ENCODE assay signal across 7 mouse cellular contexts in the genomic region with DNA sequence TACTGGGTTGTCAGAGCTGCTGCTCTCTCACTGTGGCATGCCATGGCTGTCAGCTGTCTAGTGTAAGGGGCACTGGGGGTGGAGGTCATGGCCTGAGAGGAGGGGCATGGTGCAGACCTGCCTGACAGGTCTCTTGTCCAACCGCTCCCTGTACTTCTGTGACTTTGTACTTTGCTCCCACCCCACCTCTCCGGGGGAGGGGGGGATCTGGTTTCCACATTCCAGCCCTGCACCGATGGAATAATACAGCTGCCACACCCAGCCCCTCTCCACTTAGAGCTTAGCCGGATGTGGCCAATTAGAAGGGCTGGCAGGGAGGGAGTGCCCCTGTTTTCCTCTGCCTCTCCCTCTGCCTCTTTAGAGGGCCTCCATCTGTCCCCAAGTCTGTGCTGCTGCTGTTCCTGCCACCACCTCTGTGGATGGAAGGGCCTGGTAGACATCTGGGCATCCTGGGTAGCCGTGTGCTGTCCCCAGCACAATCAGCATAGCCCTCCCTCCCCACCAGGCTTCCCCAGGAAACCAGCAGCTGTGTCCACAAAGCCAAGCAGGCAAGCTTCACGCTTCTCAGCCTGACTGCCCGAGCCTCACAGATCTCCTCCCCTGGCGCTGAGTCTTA. TPM values are rescaled to one million over a fixed set of nuclear protein-coding genes. Genes with fewer than 3 reads are reported as not detected.
A peak's percentile ranks its signal among the peaks of the same experiment; 100 is the strongest.
DNase-seq lines count a peak whose midpoint lies in the region; ATAC-seq and TF ChIP-seq lines count a peak whose summit lies in the region.

No protein-coding gene starts in this region.

- no peak for TF ChIP-seq CTCF in C2C12 (IDR thresholded peaks at IDR 0.05; ENCODE audit: control insufficient read depth, insufficient read depth, insufficient read length)
- TF ChIP-seq CTCF in hindbrain, postnatal 0 days (IDR thresholded peaks at IDR 0.05; ENCODE audit: low read depth), result no peak
- TF ChIP-seq CTCF in stomach, postnatal 0 days (IDR thresholded peaks at IDR 0.05; ENCODE audit: low read depth), result no peak

- H3K4me2 ChIP-seq in hindbrain, postnatal 0 days (ENCODE audit: low read depth, low read length), result no peak overlapping the region
- H3K4me2 ChIP-seq in liver, embryonic 12.5 days, result no peak overlapping the region
- H3K4me2 ChIP-seq in stomach, postnatal 0 days (replicated peaks; ENCODE audit: low read depth), result no peak overlapping the region

- WGBS in hindbrain, postnatal 0 days, result 51% methylated on average over 8 of the region's 8 CpGs
- WGBS in liver, embryonic 12.5 days (ENCODE audit: insufficient replicate concordance), result 56% methylated on average over 8 of the region's 8 CpGs
- 32% methylated on average over 8 of the region's 8 CpGs for WGBS in stomach, postnatal 0 days

- H3K9me3 ChIP-seq in hindbrain, postnatal 0 days (ENCODE audit: low read length), result no peaks in the 10 kb centered on the region
- no peaks in the 10 kb centered on the region for H3K9me3 ChIP-seq in liver, embryonic 12.5 days (replicated peaks)
- H3K9me3 ChIP-seq in stomach, postnatal 0 days (ENCODE audit: control insufficient read depth, low read length), result no peaks in the 10 kb centered on the region

- peaks cover 73% of the 10 kb centered on the region for H3K36me3 ChIP-seq in C2C12 (ENCODE audit: control insufficient read depth, insufficient read depth)
- peaks cover 63% of the 10 kb centered on the region for H3K36me3 ChIP-seq in hindbrain, postnatal 0 days (ENCODE audit: insufficient read depth, low read length)
- peaks cover 87% of the 10 kb centered on the region for H3K36me3 ChIP-seq in liver, embryonic 12.5 days
- peaks cover 30% of the 10 kb centered on the region for H3K36me3 ChIP-seq in stomach, postnatal 0 days (ENCODE audit: control insufficient read depth, insufficient read depth, low read length)

- H3K4me3 ChIP-seq in C2C12 (ENCODE audit: insufficient read depth, poor library complexity, severe bottlenecking), result no peak overlapping the region
- no peak overlapping the region for H3K4me3 ChIP-seq in hindbrain, postnatal 0 days (ENCODE audit: low read length)
- no peak overlapping the region for H3K4me3 ChIP-seq in liver, embryonic 12.5 days
- H3K4me3 ChIP-seq in stomach, postnatal 0 days (ENCODE audit: low read depth, low read length), result no peak overlapping the region

- peak; percentile 83 for DNase-seq in MN1 (ENCODE audit: low spot score)
- no peak for DNase-seq in hindbrain, postnatal 0 days (ENCODE audit: low spot score)
- peak; percentile 93 for DNase-seq in stomach, postnatal 0 days (ENCODE audit: low spot score)
- DNase-seq in ovary, postnatal 14 days (ENCODE audit: low spot score), result no peak

- peak; percentile 45 for TF ChIP-seq EP300 in stomach, postnatal 0 days (optimal IDR thresholded peaks at IDR 0.05)

- H3K79me3 ChIP-seq in C2C12 (ENCODE audit: low read depth), result no peaks in the 10 kb centered on the region

- peaks cover 5% of the 10 kb centered on the region; the same call in 1 of the 2 replicates for H3K4me1 ChIP-seq in hindbrain, postnatal 0 days (ENCODE audit: insufficient read depth, low read length)
- H3K4me1 ChIP-seq in liver, embryonic 12.5 days, result peaks cover 18% of the 10 kb centered on the region
- H3K4me1 ChIP-seq in stomach, postnatal 0 days (replicated peaks; ENCODE audit: control insufficient read depth, insufficient read depth), result no peaks in the 10 kb centered on the region

- peak overlapping the region; percentile 61 for H3ac ChIP-seq in C2C12 (ENCODE audit: control insufficient read depth, insufficient read length, low read depth)

- no peak overlapping the region for H3K9ac ChIP-seq in hindbrain, postnatal 0 days (replicated peaks; ENCODE audit: low read length)
- no peak overlapping the region for H3K9ac ChIP-seq in liver, embryonic 12.5 days
- H3K9ac ChIP-seq in stomach, postnatal 0 days (ENCODE audit: low read length), result 0 out of 2 replicates have a peak overlapping the region, but pooled peaks have one; percentile 35

- no peaks in the 10 kb centered on the region for H3K27me3 ChIP-seq in C2C12 (ENCODE audit: control insufficient read depth, insufficient read depth, insufficient read length)
- no peaks in the 10 kb centered on the region for H3K27me3 ChIP-seq in hindbrain, postnatal 0 days (ENCODE audit: insufficient read depth, low read length)
- H3K27me3 ChIP-seq in liver, embryonic 12.5 days (replicated peaks), result no peaks in the 10 kb centered on the region
- no peaks in the 10 kb centered on the region for H3K27me3 ChIP-seq in stomach, postnatal 0 days (ENCODE audit: control insufficient read depth, insufficient read depth, low read length)

- no peak for ATAC-seq in hindbrain, postnatal 0 days
- peak; percentile 65 for ATAC-seq in liver, embryonic 12.5 days
- peak; percentile 85 for ATAC-seq in stomach, postnatal 0 days (ENCODE audit: low FRiP score, low TSS enrichment)
- ATAC-seq in megakaryocyte progenitor cell, adult 5-6 weeks (replicated peaks; ENCODE audit: poor library complexity), result no peak

- H3K27ac ChIP-seq in hindbrain, postnatal 0 days, result peak overlapping the region; percentile 41; the same call in 1 of the 2 replicates
- peak overlapping the region; percentile 49; the same call in 1 of the 2 replicates for H3K27ac ChIP-seq in liver, embryonic 12.5 days
- H3K27ac ChIP-seq in stomach, postnatal 0 days (replicated peaks), result peak overlapping the region; percentile 94

- no peaks in the 10 kb centered on the region for H3K79me2 ChIP-seq in C2C12 (ENCODE audit: control insufficient read depth, insufficient read depth)

TF ChIP-seq in C2C12, 6 proteins besides CTCF, POLR2A, EP300 and RAD21:
- TF ChIP-seq MYOD1 (IDR thresholded peaks at IDR 0.05; ENCODE audit: control insufficient read depth, insufficient read length, low read depth) (peak; percentile 14), MAX (IDR thresholded peaks at IDR 0.05) (peak; percentile 29), USF1 (IDR thresholded peaks at IDR 0.05; ENCODE audit: low read depth) (no peak)

RNA-seq across cellular contexts. Expression of a gene that starts 14.1 kb away (rescaled TPM):
- 19.2 TPM for polyA plus RNA-seq in C2C12 (2012; fragmentation: generic; extraction: Trizol)
- 99.6 and 106 TPM in 2 replicates for total RNA-seq in hindbrain, postnatal 0 days (2014; rRNA removed)
- 13.2 and 13.5 TPM in 2 replicates for polyA plus RNA-seq in hindbrain, postnatal 0 days (2015; fragmentation: Nextera tagmentation; extraction: Ambion mirVana)
- 0.96 and 1.2 TPM in 2 replicates for polyA plus RNA-seq in liver, embryonic 12.5 days (2016; fragmentation: Nextera tagmentation; extraction: Ambion mirVana)
- 5.8 and 5.9 TPM in 2 replicates for polyA plus RNA-seq in stomach, postnatal 0 days (2015; fragmentation: Nextera tagmentation; extraction: Ambion mirVana)
- total RNA-seq in megakaryocyte progenitor cell, adult 5-6 weeks (2015), result not detected in 2 replicates
- not detected in 2 replicates for total RNA-seq in megakaryocyte progenitor cell, adult 5-6 weeks (2017)

RNA-seq across cellular contexts. Expression of a gene that starts 26.5 kb away (rescaled TPM):
- 30.2 TPM for polyA plus RNA-seq in C2C12 (2012; fragmentation: generic; extraction: Trizol)
- total RNA-seq in hindbrain, postnatal 0 days (2014; rRNA removed), result 55.0 and 58.6 TPM in 2 replicates
- polyA plus RNA-seq in hindbrain, postnatal 0 days (2015; fragmentation: Nextera tagmentation; extraction: Ambion mirVana), result 26.5 and 27.9 TPM in 2 replicates
- 18.5 and 18.9 TPM in 2 replicates for polyA plus RNA-seq in liver, embryonic 12.5 days (2016; fragmentation: Nextera tagmentation; extraction: Ambion mirVana)
- 16.3 and 16.5 TPM in 2 replicates for polyA plus RNA-seq in stomach, postnatal 0 days (2015; fragmentation: Nextera tagmentation; extraction: Ambion mirVana)
- 4.0 and 6.0 TPM in 2 replicates for total RNA-seq in megakaryocyte progenitor cell, adult 5-6 weeks (2015)
- 15.7 and 19.2 TPM in 2 replicates for total RNA-seq in megakaryocyte progenitor cell, adult 5-6 weeks (2017)

Comparison
In these comparisons a context has a peak if more than half of its experiments do, and no peak if none do; other contexts are left out.
1. DNase-seq: peak in MN1 (single experiment) and stomach, postnatal 0 days (single experiment); none in hindbrain, postnatal 0 days (single experiment) and ovary, postnatal 14 days (single experiment).
2. ATAC-seq: peak in liver, embryonic 12.5 days (single experiment) and stomach, postnatal 0 days (single experiment); none in hindbrain, postnatal 0 days (single experiment) and megakaryocyte progenitor cell, adult 5-6 weeks (single experiment).
3. H3K27ac ChIP-seq: peak in every context shown above with its lines; median percentile 94 in stomach, postnatal 0 days; 49 in liver, embryonic 12.5 days; 41 in hindbrain, postnatal 0 days.